Mouse (Mus musculus) heart, postnatal 0 days (tissue): ENCODE results near the gene Wdr6.

Source experiments
- CTCF ChIP-seq: IDR thresholded peaks from 2 replicates; pipeline ENCODE4 v1.5.1; 2016; ENCODE audit warnings: antibody characterized with exemption, control low read depth, low read depth
- EP300 ChIP-seq: IDR thresholded peaks from 2 replicates; pipeline ENCODE4 v1.6.1; 2016; ENCODE audit warnings: antibody characterized with exemption, low read depth

- TF ChIP-seq CTCF (no peak), EP300 (no peak)
Measured at GRCm38 (mm10) chr9:108568511-108568921, 10.0 kb downstream of the Wdr6 start.
